ENCODE assay signal across 23 mouse cellular contexts in genomic region chr17:5297491-5297890, GRCm38 (mm10).
DNase-seq lines count a peak whose midpoint lies in the region; ATAC-seq and TF ChIP-seq lines count a peak whose summit lies in the region.
"Had no signal": no experiment of that assay in that cellular context is flagged by ENCODE, and none has a peak within 500 bp of the region (broad histone marks: within the 10 kb centered on the region; RNA-seq: fewer than 3 reads in every experiment).

No protein-coding gene starts in this region.

- H3K9me3 ChIP-seq in neural tube, embryonic 13.5 days: no peaks in the 10 kb centered on the region
- no peaks in the 10 kb centered on the region for H3K9me3 ChIP-seq in intestine, embryonic 16.5 days (ENCODE audit: control insufficient read depth, low read length)
- H3K9me3 ChIP-seq: embryonic facial prominence, embryonic 12.5 days; limb, embryonic 10.5 days; neural tube, embryonic 15.5 days had no signal

- no peak for ATAC-seq in cerebellum, adult (ENCODE audit: insufficient number of reproducible peaks, low FRiP score, low TSS enrichment)
- no peak for ATAC-seq in neural tube, embryonic 13.5 days (ENCODE audit: low read depth)
- ATAC-seq in intestine, embryonic 16.5 days: no peak
- ATAC-seq: forebrain, postnatal 0 days; lung, postnatal 0 days had no signal

- no peak for TF ChIP-seq CTCF in left cerebral cortex, adult 2 months (IDR thresholded peaks at IDR 0.05)

- peaks cover 69% of the 10 kb centered on the region for H3K4me1 ChIP-seq in neural tube, embryonic 13.5 days (replicated peaks)
- peaks cover 21% of the 10 kb centered on the region for H3K4me1 ChIP-seq in intestine, embryonic 16.5 days (ENCODE audit: control insufficient read depth, insufficient read depth, low read length)
- H3K4me1 ChIP-seq: embryonic facial prominence, embryonic 12.5 days had no signal

- no peaks in the 10 kb centered on the region for H3K36me3 ChIP-seq in neural tube, embryonic 13.5 days
- no peaks in the 10 kb centered on the region; the same call in 1 of the 2 replicates for H3K36me3 ChIP-seq in intestine, embryonic 16.5 days (ENCODE audit: control insufficient read depth, insufficient read depth, low read length)
- H3K36me3 ChIP-seq: neural tube, embryonic 15.5 days had no signal

- DNase-seq in cerebellum, adult 18-20 months: peak; percentile 42 to 48
- DNase-seq in left cerebral cortex, adult 2 months (ENCODE audit: extremely low spot score in 1 of 2, low spot score in 2 of 2): no peak
- no peak for DNase-seq in left cerebral cortex, postnatal 36 days (ENCODE audit: low spot score in 2 of 2)
- no peak for DNase-seq in neural tube, embryonic 10.5 days (ENCODE audit: extremely low spot score, low spot score)
- DNase-seq in spleen, adult 18-20 months: no peak
- DNase-seq: forebrain, postnatal 0 days; gastrocnemius, postnatal 36 days; heart, postnatal 36 days; kidney, adult 8-10 months; kidney, postnatal 14 days; right cerebral cortex, adult 18-20 months; right cerebral cortex, postnatal 4 days; thymus, adult 18-20 months; thymus, postnatal 36 days had no signal

- no peaks in the 10 kb centered on the region for H3K27me3 ChIP-seq in neural tube, embryonic 13.5 days
- no peaks in the 10 kb centered on the region for H3K27me3 ChIP-seq in intestine, embryonic 16.5 days (replicated peaks; ENCODE audit: control insufficient read depth, insufficient read depth, low read length)
- H3K27me3 ChIP-seq: embryonic facial prominence, embryonic 12.5 days; neural tube, embryonic 15.5 days had no signal

- H3K27ac ChIP-seq in left cerebral cortex, adult 2 months: peak overlapping the region; percentile 32; the same call in 1 of the 2 replicates
- H3K27ac ChIP-seq in neural tube, embryonic 13.5 days (replicated peaks): 0 out of 2 replicates have a peak overlapping the region, but pooled peaks have one; percentile 28
- no peak overlapping the region for H3K27ac ChIP-seq in intestine, embryonic 16.5 days (ENCODE audit: low read length)
- H3K27ac ChIP-seq: embryonic facial prominence, embryonic 12.5 days; hindbrain, embryonic 14.5 days; limb, embryonic 10.5 days; macrophage; neural tube, embryonic 15.5 days had no signal

- no peak overlapping the region for H3K4me3 ChIP-seq in left cerebral cortex, adult 2 months
- no peak overlapping the region for H3K4me3 ChIP-seq in neural tube, embryonic 13.5 days
- H3K4me3 ChIP-seq in intestine, embryonic 16.5 days (ENCODE audit: low read length): no peak overlapping the region
- H3K4me3 ChIP-seq: embryonic facial prominence, embryonic 12.5 days; limb, embryonic 10.5 days; neural tube, embryonic 15.5 days had no signal

- WGBS in neural tube, embryonic 13.5 days: 87% methylated on average over 4 of the region's 4 CpGs
- 91% methylated on average over 4 of the region's 4 CpGs for WGBS in intestine, embryonic 16.5 days

- intact Hi-C loops in left cerebral cortex, adult 2 months (cut with DNase I): no loop called here
- intact Hi-C loops in left cerebral cortex, postnatal 36 days (cut with DNase I): no loop called here

- H3K4me2 ChIP-seq in neural tube, embryonic 13.5 days: no peak overlapping the region
- no peak overlapping the region for H3K4me2 ChIP-seq in intestine, embryonic 16.5 days (ENCODE audit: low read depth, low read length)
- H3K4me2 ChIP-seq: embryonic facial prominence, embryonic 12.5 days; hindbrain, embryonic 14.5 days; neural tube, embryonic 15.5 days had no signal

- no peak overlapping the region for H3K9ac ChIP-seq in neural tube, embryonic 13.5 days
- H3K9ac ChIP-seq in intestine, embryonic 16.5 days (ENCODE audit: low read depth, low read length): no peak overlapping the region
- H3K9ac ChIP-seq: embryonic facial prominence, embryonic 12.5 days; forebrain, postnatal 0 days; hindbrain, embryonic 14.5 days; neural tube, embryonic 15.5 days had no signal

Comparison
In these comparisons a context has a peak if more than half of its experiments do, and no peak if none do; other contexts are left out.
1. DNase-seq: peak in cerebellum, adult 18-20 months (2 of 2); none in left cerebral cortex, adult 2 months (0 of 2), left cerebral cortex, postnatal 36 days (0 of 2), neural tube, embryonic 10.5 days (single experiment) and spleen, adult 18-20 months (0 of 2).